Comparison of ENCODE assay signal across 8 mouse cellular contexts in the genomic region with DNA sequence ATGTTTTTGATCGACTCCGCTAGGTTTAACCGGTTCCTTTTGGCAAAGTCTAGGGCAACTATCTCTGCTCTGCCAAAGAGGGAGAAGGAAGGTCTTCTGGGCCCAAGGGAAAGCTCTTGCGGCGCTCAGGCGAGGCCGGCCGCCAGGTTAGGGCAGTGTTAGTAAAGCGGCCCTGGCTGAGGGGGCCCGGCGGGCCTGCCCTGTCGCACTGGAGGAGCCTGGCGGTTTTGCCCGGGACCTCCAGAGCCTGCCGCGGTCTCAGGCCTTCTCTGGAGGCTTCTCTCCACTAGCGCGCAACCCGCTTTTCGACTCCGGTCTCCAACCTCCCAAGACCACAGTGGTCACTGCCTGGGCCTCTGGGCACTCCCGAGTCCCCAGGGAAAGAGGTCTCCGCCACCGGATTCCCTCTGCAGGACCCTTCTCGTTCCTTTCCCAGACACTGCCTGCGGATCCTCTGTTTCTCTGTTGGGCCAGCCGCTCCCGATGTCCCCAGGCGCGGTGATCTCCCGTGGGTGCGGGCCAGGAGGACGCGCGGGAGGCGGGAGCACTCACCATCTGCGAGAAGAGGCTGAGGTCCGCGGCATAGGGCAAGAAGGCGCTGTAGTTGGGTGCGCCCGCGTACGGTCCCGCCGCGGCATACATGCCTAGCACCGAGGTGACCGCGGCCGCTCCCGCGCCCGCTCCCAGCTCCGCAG. TPM values are rescaled to one million over a fixed set of nuclear protein-coding genes. Genes with fewer than 3 reads are reported as not detected.
A peak's percentile ranks its signal among the peaks of the same experiment; 100 is the strongest.
DNase-seq lines count a peak whose midpoint lies in the region; ATAC-seq lines count a peak whose summit lies in the region.
"Had no signal": no experiment of that assay in that cellular context is flagged by ENCODE, and none has a peak within 500 bp of the region (broad histone marks: within the 10 kb centered on the region; RNA-seq: fewer than 3 reads in every experiment).

No protein-coding gene starts in this region.

- H3K4me2 ChIP-seq in limb, embryonic 15.5 days = peak overlapping the region; percentile 92
- H3K4me2 ChIP-seq in stomach, embryonic 16.5 days (ENCODE audit: low read depth, low read length) = peak overlapping the region; percentile 68

- ATAC-seq in granulocyte monocyte progenitor cell, adult 5-6 weeks (replicated peaks; ENCODE audit: poor library complexity, severe bottlenecking) = peak; percentile 35
- ATAC-seq in limb, embryonic 15.5 days (ENCODE audit: insufficient number of reproducible peaks, low FRiP score, low TSS enrichment, low read depth) = 0 out of 2 replicates have a peak, but pooled peaks have one; percentile 20
- ATAC-seq in stomach, embryonic 16.5 days (ENCODE audit: insufficient read depth, low FRiP score) = no peak

- H3K4me3 ChIP-seq in limb, embryonic 15.5 days = peak overlapping the region; percentile 60
- peak overlapping the region; percentile 48 for H3K4me3 ChIP-seq in stomach, embryonic 16.5 days (replicated peaks; ENCODE audit: low read length)
- H3K4me3 ChIP-seq: myocyte had no signal

- peak overlapping the region; percentile 57; the same call in 1 of the 2 replicates for H3K27ac ChIP-seq in limb, embryonic 15.5 days
- H3K27ac ChIP-seq in stomach, embryonic 16.5 days (ENCODE audit: low read length) = no peak overlapping the region

- H3K36me3 ChIP-seq in limb, embryonic 15.5 days = no peaks in the 10 kb centered on the region
- H3K36me3 ChIP-seq in stomach, embryonic 16.5 days (ENCODE audit: control insufficient read depth, insufficient read depth, low read length) = no peaks in the 10 kb centered on the region

- H3K9ac ChIP-seq in limb, embryonic 15.5 days = peak overlapping the region; percentile 76
- H3K9ac ChIP-seq in stomach, embryonic 16.5 days (ENCODE audit: low read length) = peak overlapping the region; percentile 67

- H3K27me3 ChIP-seq in limb, embryonic 15.5 days = peaks cover 90% of the 10 kb centered on the region
- peaks cover 79% of the 10 kb centered on the region for H3K27me3 ChIP-seq in stomach, embryonic 16.5 days (ENCODE audit: control insufficient read depth, insufficient read depth, low read length)

- WGBS in limb, embryonic 15.5 days = under 1% methylated on average over 55 of the region's 55 CpGs
- WGBS in stomach, embryonic 16.5 days = 1% methylated on average over 55 of the region's 55 CpGs

- DNase-seq in 3134 (ENCODE audit: extremely low read depth, insufficient read length, low spot score) = peak; percentile 75
- DNase-seq in ES-CJ7 (ENCODE audit: low read depth, low spot score) = peak; percentile 20
- DNase-seq in urinary bladder, postnatal 10 days (ENCODE audit: low spot score) = no peak
- no peak for DNase-seq in frontal cortex, postnatal 25 days (ENCODE audit: low spot score in 2 of 2)

- H3K9me3 ChIP-seq in limb, embryonic 15.5 days = no peaks in the 10 kb centered on the region
- no peaks in the 10 kb centered on the region for H3K9me3 ChIP-seq in stomach, embryonic 16.5 days (replicated peaks; ENCODE audit: control insufficient read depth, low read length)

- H3K4me1 ChIP-seq in limb, embryonic 15.5 days = peaks cover 40% of the 10 kb centered on the region
- H3K4me1 ChIP-seq in stomach, embryonic 16.5 days (ENCODE audit: control insufficient read depth, insufficient read depth, low read length) = peaks cover 18% of the 10 kb centered on the region

RNA-seq across cellular contexts. Expression of a gene that starts 0.7 kb away (rescaled TPM):
- total RNA-seq in granulocyte monocyte progenitor cell, adult 5-6 weeks (2014; fragmentation: Nextera tagmentation) = not detected in 2 replicates
- total RNA-seq in granulocyte monocyte progenitor cell, adult 5-6 weeks (2017) = not detected in 2 replicates
- polyA plus RNA-seq in limb, embryonic 15.5 days (2015; fragmentation: Nextera tagmentation; extraction: Ambion mirVana) = 3.3 and 6.5 TPM in 2 replicates
- polyA plus RNA-seq in stomach, embryonic 16.5 days (2015; fragmentation: Nextera tagmentation; extraction: Ambion mirVana) = 0.06 and 0.09 TPM in 2 replicates
- polyA plus RNA-seq: myocyte had no signal

Comparison
In these comparisons a context has a peak if more than half of its experiments do, and no peak if none do; other contexts are left out.
1. DNase-seq: peak in 3134 (single experiment) and ES-CJ7 (single experiment); none in urinary bladder, postnatal 10 days (single experiment) and frontal cortex, postnatal 25 days (0 of 2).